Mouse (Mus musculus) olfactory bulb, adult 2 months (tissue): ENCODE data around the gene Garnl3. TPM values are rescaled to one million over a fixed set of nuclear protein-coding genes. Genes with fewer than 3 reads are reported as not detected.

ENCODE experiments used
- H3K27ac ChIP-seq: fragments of 200-500 bp; 2 replicates; pipeline ENCODE4 v1.5.1; 2012; ENCODE audit warnings: low read depth, low read length; ENCODE audit not compliant: insufficient read depth
- H3K4me1 ChIP-seq: fragments of 200-500 bp; 2 replicates; pipeline ENCODE4 v1.6.1; 2012; ENCODE audit warnings: low read length; ENCODE audit not compliant: control insufficient read depth, insufficient read depth
- H3K4me3 ChIP-seq: fragments of 200-500 bp; 2 replicates; pipeline ENCODE4 v1.5.1; 2012; ENCODE audit warnings: mild to moderate bottlenecking, low read depth, low read length, moderate library complexity; ENCODE audit not compliant: insufficient read depth
- CTCF ChIP-seq: fragments of 200-500 bp; IDR thresholded peaks from 2 replicates; pipeline ENCODE4 v1.5.1; 2012; ENCODE audit warnings: low read depth, mild to moderate bottlenecking, low read length, moderate library complexity; ENCODE audit not compliant: insufficient read depth
- POLR2A ChIP-seq: fragments of 200-500 bp; IDR thresholded peaks from 2 replicates; pipeline ENCODE4 v1.6.1; 2012; ENCODE audit warnings: mild to moderate bottlenecking, low read depth, low read length, moderate library complexity; ENCODE audit not compliant: insufficient read depth
- WGBS: fragments of 180-500 bp; shearing (Covaris S2); methylation state at CpG from one replicate; pipeline ENCODE4 v1.1.7; 2018; 5-methylcytosine and 5-hydroxymethylcytosine counted together
- polyA plus RNA-seq: library from polyadenylated mRNA; stranded (reverse); fragments of >200 nt; gene quantifications from 2 replicates; pipeline ENCODE4 v1.2.4, GENCODE M21; 2012; ENCODE audit warnings: low replicate concordance; ENCODE audit not compliant: missing spikeins, insufficient read depth, insufficient read length

The Garnl3 gene
- polyA plus RNA-seq, 1 experiment = not detected

GRCm38 (mm10) chr2:33160326-33160973, 29.0 kb upstream of the Garnl3 start:
- Histone ChIP-seq H3K4me1 (peaks cover 23% of the 10 kb centered on the region; the same call in 1 of the 2 replicates), H3K27ac (no peak overlapping the region), H3K4me3 (no peak overlapping the region)
- TF ChIP-seq CTCF (no peak), POLR2A (no peak)
- WGBS = 59% methylated on average over 12 of the region's 12 CpGs

- H3K27ac ChIP-seq = no peak overlapping the region
- no peak for TF ChIP-seq CTCF
- no peak for TF ChIP-seq POLR2A
- H3K4me1 ChIP-seq = peaks cover 19% of the 10 kb centered on the region; the same call in 1 of the 2 replicates
- H3K4me3 ChIP-seq = no peak overlapping the region
- 84% methylated on average over 7 of the region's 7 CpGs for WGBS
Observed at GRCm38 (mm10) chr2:33159593-33159992, 28.1 kb upstream of the Garnl3 start.

- WGBS = 89% methylated on average over 6 of the region's 6 CpGs
- TF ChIP-seq CTCF = no peak
- no peak for TF ChIP-seq POLR2A
- H3K27ac ChIP-seq = no peak overlapping the region
- H3K4me3 ChIP-seq = no peak overlapping the region
- H3K4me1 ChIP-seq = peaks cover 17% of the 10 kb centered on the region; the same call in 1 of the 2 replicates
Observed at GRCm38 (mm10) chr2:33158895-33159294, 27.4 kb upstream of the Garnl3 start.

GRCm38 (mm10) chr2:33156283-33156781, 24.9 kb upstream of the Garnl3 start:
- TF ChIP-seq POLR2A (no peak), CTCF (no peak)
- Histone ChIP-seq H3K27ac (no peak overlapping the region), H3K4me3 (no peak overlapping the region), H3K4me1 (peaks cover 14% of the 10 kb centered on the region; the same call in 1 of the 2 replicates)
- WGBS = 72% methylated on average over 5 of the region's 5 CpGs

- Histone ChIP-seq H3K4me1 (peaks cover 6% of the 10 kb centered on the region; the same call in 1 of the 2 replicates), H3K27ac (no peak overlapping the region), H3K4me3 (no peak overlapping the region)
- 21% methylated on average over 5 of the region's 5 CpGs for WGBS
- TF ChIP-seq POLR2A = no peak
- TF ChIP-seq CTCF = peak; percentile 61; the same call in 1 of the 2 replicates
Observed at GRCm38 (mm10) chr2:33154751-33155372, 23.4 kb upstream of the Garnl3 start.

- H3K4me1 ChIP-seq = no peaks in the 10 kb centered on the region
- no peak overlapping the region for H3K27ac ChIP-seq
- no peak overlapping the region for H3K4me3 ChIP-seq
- WGBS = 87% methylated on average over 4 of the region's 4 CpGs
- TF ChIP-seq POLR2A (no peak), CTCF (no peak)
Observed at GRCm38 (mm10) chr2:33146994-33147393, 15.5 kb upstream of the Garnl3 start.

- Histone ChIP-seq H3K4me1 (no peaks in the 10 kb centered on the region), H3K27ac (no peak overlapping the region), H3K4me3 (no peak overlapping the region)
- TF ChIP-seq POLR2A (no peak), CTCF (no peak)
- WGBS = 58% methylated on average over 2 of the region's 2 CpGs
Observed at GRCm38 (mm10) chr2:33143292-33143691, 11.8 kb upstream of the Garnl3 start.

GRCm38 (mm10) chr2:33138491-33138890, 7.0 kb upstream of the Garnl3 start:
- no peak overlapping the region for H3K27ac ChIP-seq
- no peak overlapping the region for H3K4me3 ChIP-seq
- no peak for TF ChIP-seq CTCF
- no peak for TF ChIP-seq POLR2A
- H3K4me1 ChIP-seq = no peaks in the 10 kb centered on the region
- 92% methylated on average over 2 of the region's 2 CpGs for WGBS

- Histone ChIP-seq H3K4me1 (no peaks in the 10 kb centered on the region), H3K4me3 (no peak overlapping the region), H3K27ac (no peak overlapping the region)
- no peak for TF ChIP-seq CTCF
- TF ChIP-seq POLR2A = no peak
- 95% methylated on average over 4 of the region's 4 CpGs for WGBS
Observed at GRCm38 (mm10) chr2:33137731-33138130, 6.3 kb upstream of the Garnl3 start.
